Mouse (Mus musculus): ENCODE data around the gene Rprd2. TPM values are rescaled to one million over a fixed set of nuclear protein-coding genes. Genes with fewer than 3 reads are reported as not detected.

Gene Rprd2
- polyA plus RNA-seq, 1 experiment = 3.4 TPM

- no peaks in the 10 kb centered on the region for H3K9me3 ChIP-seq
- H3K27me3 ChIP-seq (replicated peaks) = no peaks in the 10 kb centered on the region
- peaks cover 70% of the 10 kb centered on the region for H3K4me1 ChIP-seq
- TF ChIP-seq FLI1 (IDR thresholded peaks at IDR 0.05; ENCODE audit: low read length) (no peak), GATA1 (IDR thresholded peaks at IDR 0.05; ENCODE audit: borderline replicate concordance, low read length) (no peak)
- H3K4me3 ChIP-seq (replicated peaks) = no peak overlapping the region
- H3K36me3 ChIP-seq (replicated peaks; ENCODE audit: low read length) = peaks cover 31% of the 10 kb centered on the region
Observed at GRCm38 (mm10) chr3:95730431-95730830, 88.2 kb downstream of the Rprd2 start.

GRCm38 (mm10) chr3:95728906-95729305 lies 89.8 kb downstream of the Rprd2 start:
- TF ChIP-seq FLI1 (IDR thresholded peaks at IDR 0.05; ENCODE audit: low read length) = no peak
- no peak for TF ChIP-seq GATA1 (IDR thresholded peaks at IDR 0.05; ENCODE audit: borderline replicate concordance, low read length)
- Histone ChIP-seq H3K4me3 (replicated peaks) (no peak overlapping the region), H3K36me3 (replicated peaks; ENCODE audit: low read length) (peaks cover 16% of the 10 kb centered on the region), H3K9me3 (no peaks in the 10 kb centered on the region), H3K4me1 (peaks cover 55% of the 10 kb centered on the region), H3K27me3 (replicated peaks) (no peaks in the 10 kb centered on the region)

- peak overlapping the region; percentile 74 for H3K4me3 ChIP-seq (replicated peaks)
- peaks cover 6% of the 10 kb centered on the region for H3K36me3 ChIP-seq (replicated peaks; ENCODE audit: low read length)
- no peaks in the 10 kb centered on the region for H3K27me3 ChIP-seq (replicated peaks)
- H3K9me3 ChIP-seq = no peaks in the 10 kb centered on the region
- TF ChIP-seq GATA1 (IDR thresholded peaks at IDR 0.05; ENCODE audit: borderline replicate concordance, low read length) = no peak
- peaks cover 46% of the 10 kb centered on the region for H3K4me1 ChIP-seq
Observed at GRCm38 (mm10) chr3:95726696-95727358, 91.8 kb downstream of the Rprd2 start.

GRCm38 (mm10) chr3:95725863-95726262 lies 92.8 kb downstream of the Rprd2 start:
- H3K4me3 ChIP-seq (replicated peaks) = no peak overlapping the region
- no peaks in the 10 kb centered on the region for H3K9me3 ChIP-seq
- H3K36me3 ChIP-seq (replicated peaks; ENCODE audit: low read length) = peaks cover 6% of the 10 kb centered on the region
- TF ChIP-seq GATA1 (IDR thresholded peaks at IDR 0.05; ENCODE audit: borderline replicate concordance, low read length) (no peak), FLI1 (IDR thresholded peaks at IDR 0.05; ENCODE audit: low read length) (no peak)
- H3K27me3 ChIP-seq (replicated peaks) = no peaks in the 10 kb centered on the region
- peaks cover 40% of the 10 kb centered on the region for H3K4me1 ChIP-seq

GRCm38 (mm10) chr3:95722386-95722785 lies 96.3 kb downstream of the Rprd2 start:
- Histone ChIP-seq H3K4me1 (peaks cover 52% of the 10 kb centered on the region), H3K27me3 (replicated peaks) (no peaks in the 10 kb centered on the region), H3K9me3 (no peaks in the 10 kb centered on the region), H3K36me3 (replicated peaks; ENCODE audit: low read length) (peaks cover 3% of the 10 kb centered on the region), H3K4me3 (replicated peaks) (no peak overlapping the region)
- TF ChIP-seq GATA1 (IDR thresholded peaks at IDR 0.05; ENCODE audit: borderline replicate concordance, low read length) = no peak
- TF ChIP-seq FLI1 (IDR thresholded peaks at IDR 0.05; ENCODE audit: low read length) = no peak

- Histone ChIP-seq H3K4me3 (replicated peaks) (no peak overlapping the region), H3K4me1 (peaks cover 40% of the 10 kb centered on the region), H3K36me3 (replicated peaks; ENCODE audit: low read length) (peaks cover 3% of the 10 kb centered on the region), H3K9me3 (peaks cover 9% of the 10 kb centered on the region; the same call in 1 of the 2 replicates), H3K27me3 (replicated peaks) (no peaks in the 10 kb centered on the region)
- TF ChIP-seq GATA1 (IDR thresholded peaks at IDR 0.05; ENCODE audit: borderline replicate concordance, low read length) (no peak), FLI1 (IDR thresholded peaks at IDR 0.05; ENCODE audit: low read length) (no peak)
Observed at GRCm38 (mm10) chr3:95718153-95718552, 100.5 kb downstream of the Rprd2 start.

GRCm38 (mm10) chr3:95716075-95716474 lies 102.6 kb downstream of the Rprd2 start:
- TF ChIP-seq GATA1 (IDR thresholded peaks at IDR 0.05; ENCODE audit: borderline replicate concordance, low read length) (no peak), FLI1 (IDR thresholded peaks at IDR 0.05; ENCODE audit: low read length) (no peak)
- Histone ChIP-seq H3K4me1 (peaks cover 41% of the 10 kb centered on the region), H3K27me3 (replicated peaks) (no peaks in the 10 kb centered on the region), H3K4me3 (replicated peaks) (no peak overlapping the region), H3K36me3 (replicated peaks; ENCODE audit: low read length) (peaks cover 6% of the 10 kb centered on the region), H3K9me3 (peaks cover 15% of the 10 kb centered on the region)

Other genes starting within 250 kb of the Rprd2 start
- gene Golph3l, start 229.9 kb downstream of the Rprd2 start, polyA plus RNA-seq (2012; ENCODE audit: insufficient read depth, low replicate concordance) = 2.0 TPM in 1 of 2 replicates, not detected in the other
- 21.1 and 41.0 TPM in 2 replicates for gene Ensa, start 193.9 kb downstream of the Rprd2 start, polyA plus RNA-seq (2012; ENCODE audit: insufficient read depth, low replicate concordance)
- gene Mcl1, start 160.1 kb downstream of the Rprd2 start, polyA plus RNA-seq (2012; ENCODE audit: insufficient read depth, low replicate concordance) = 222 and 245 TPM in 2 replicates
- 0.83 TPM in 1 of 2 replicates, not detected in the other for gene Adamtsl4, start 130.9 kb downstream of the Rprd2 start, polyA plus RNA-seq (2012; ENCODE audit: insufficient read depth, low replicate concordance)
- 274 and 549 TPM in 2 replicates for gene Ecm1, start 79.3 kb downstream of the Rprd2 start, polyA plus RNA-seq (2012; ENCODE audit: insufficient read depth, low replicate concordance)
- gene Tars2, start 58.7 kb downstream of the Rprd2 start, polyA plus RNA-seq (2012; ENCODE audit: insufficient read depth, low replicate concordance) = 22.7 and 22.9 TPM in 2 replicates
- 1.9 and 6.5 TPM in 2 replicates for gene Prpf3, start 37.0 kb upstream of the Rprd2 start, polyA plus RNA-seq (2012; ENCODE audit: insufficient read depth, low replicate concordance)
- 36.5 and 191 TPM in 2 replicates for gene Mrps21, start 52.7 kb upstream of the Rprd2 start, polyA plus RNA-seq (2012; ENCODE audit: insufficient read depth, low replicate concordance)
- gene Ciart, start 63.4 kb upstream of the Rprd2 start, polyA plus RNA-seq (2012; ENCODE audit: insufficient read depth, low replicate concordance) = 10.4 and 16.9 TPM in 2 replicates
- gene BC028528, start 73.1 kb upstream of the Rprd2 start, polyA plus RNA-seq (2012; ENCODE audit: insufficient read depth, low replicate concordance) = 0.30 TPM in 1 of 2 replicates, not detected in the other
- gene Aph1a, start 75.1 kb upstream of the Rprd2 start, polyA plus RNA-seq (2012; ENCODE audit: insufficient read depth, low replicate concordance) = 39.8 and 61.7 TPM in 2 replicates
- gene Car14, start 85.8 kb upstream of the Rprd2 start, polyA plus RNA-seq (2012; ENCODE audit: insufficient read depth, low replicate concordance) = not detected in 2 replicates
- 3.7 and 183 TPM in 2 replicates for gene Anp32e, start 110.4 kb upstream of the Rprd2 start, polyA plus RNA-seq (2012; ENCODE audit: insufficient read depth, low replicate concordance)
- gene Plekho1, start 177.1 kb upstream of the Rprd2 start, polyA plus RNA-seq (2012; ENCODE audit: insufficient read depth, low replicate concordance) = 556 and 663 TPM in 2 replicates
- 19.1 and 19.4 TPM in 2 replicates for gene Vps45, start 239.6 kb upstream of the Rprd2 start, polyA plus RNA-seq (2012; ENCODE audit: insufficient read depth, low replicate concordance)